Mouse (Mus musculus) layer of hippocampus, postnatal 25 days (tissue): ENCODE measurements around the gene AF067061. TPM values are rescaled to one million over a fixed set of nuclear protein-coding genes. Genes with fewer than 3 reads are reported as not detected.

Source experiments
- total RNA-seq, 2 experiments: library from RNA; stranded (reverse); gene quantifications; 2 replicates each; pipeline ENCODE4 v1.2.3; 2021

Gene AF067061
- total RNA-seq, 2 experiments from 2014 or later: not detected

Other genes starting within 250 kb of the AF067061 start
- gene Gm36079, start 236.1 kb upstream of the AF067061 start, total RNA-seq: not detected
- gene Gm21188, start 210.9 kb upstream of the AF067061 start, total RNA-seq: not detected
- not detected for gene Gm20767, start 122.9 kb upstream of the AF067061 start, total RNA-seq
- gene Gm21818, start 90.7 kb upstream of the AF067061 start, total RNA-seq: not detected
- not detected for gene Gm21762, start 47.2 kb upstream of the AF067061 start, total RNA-seq
- not detected for gene Gm21731, start 24.0 kb upstream of the AF067061 start, total RNA-seq
- gene BC147527, start 37.3 kb downstream of the AF067061 start, total RNA-seq: not detected
- not detected for gene Tcstv3, start 53.8 kb downstream of the AF067061 start, total RNA-seq